Mouse (Mus musculus) megakaryocyte, embryonic 14.5 days (primary cell): ENCODE measurements around the gene Hsf5. TPM values are rescaled to one million over a fixed set of nuclear protein-coding genes. Genes with fewer than 3 reads are reported as not detected.

ENCODE experiments used
- H3K27me3 ChIP-seq: replicated peaks from 2 replicates; pipeline ENCODE3; 2012; ENCODE audit warnings: inconsistent platforms
- H3K36me3 ChIP-seq: replicated peaks from 2 replicates; pipeline ENCODE3; 2012; ENCODE audit warnings: low read length, inconsistent platforms, mixed read lengths
- H3K4me1 ChIP-seq: 2 replicates; pipeline ENCODE4 v1.6.1; 2012; ENCODE audit warnings: inconsistent platforms
- H3K4me3 ChIP-seq: replicated peaks from 2 replicates; pipeline ENCODE3; 2012; ENCODE audit warnings: moderate library complexity, mild to moderate bottlenecking, inconsistent platforms
- H3K9me3 ChIP-seq: 2 replicates; pipeline ENCODE4 v1.6.1; 2012; ENCODE audit warnings: inconsistent platforms
- FLI1 ChIP-seq: IDR thresholded peaks from 2 replicates; pipeline ENCODE4 v1.6.1; 2012; ENCODE audit warnings: low read length, inconsistent platforms, mixed read lengths
- GATA1 ChIP-seq: IDR thresholded peaks from 3 replicates; pipeline ENCODE4 v1.6.1; 2012; ENCODE audit warnings: mixed read lengths, low read length, inconsistent platforms, borderline replicate concordance
- polyA plus RNA-seq: library from polyadenylated mRNA; stranded (reverse); fragments of >175 nt; gene quantifications from 2 replicates; pipeline ENCODE4 v1.2.3, GENCODE M21; 2012; ENCODE audit warnings: low replicate concordance; ENCODE audit not compliant: insufficient read depth

Hsf5 gene
- polyA plus RNA-seq, 1 experiment: not detected

GRCm38 (mm10) chr11:87701877-87702620 lies 85.1 kb downstream of the Hsf5 start:
- Histone ChIP-seq H3K4me1 (peaks cover 65% of the 10 kb centered on the region), H3K9me3 (no peaks in the 10 kb centered on the region), H3K4me3 (peak overlapping the region; percentile 88), H3K27me3 (peaks cover 2% of the 10 kb centered on the region), H3K36me3 (peaks cover 28% of the 10 kb centered on the region)
- TF ChIP-seq FLI1 (no peak), GATA1 (peak; percentile 45; the same call in 1 of the 3 replicates)

- Histone ChIP-seq H3K9me3 (no peaks in the 10 kb centered on the region), H3K4me3 (peak overlapping the region; percentile 18), H3K4me1 (peaks cover 80% of the 10 kb centered on the region), H3K36me3 (peaks cover 28% of the 10 kb centered on the region), H3K27me3 (no peaks in the 10 kb centered on the region)
- TF ChIP-seq GATA1 (no peak), FLI1 (no peak)
These were observed 86.7 kb downstream of the Hsf5 start for GRCm38 (mm10) chr11:87703654-87704053.

GRCm38 (mm10) chr11:87704289-87704688 lies 87.3 kb downstream of the Hsf5 start:
- Histone ChIP-seq H3K27me3 (no peaks in the 10 kb centered on the region), H3K4me3 (no peak overlapping the region), H3K4me1 (peaks cover 85% of the 10 kb centered on the region), H3K36me3 (peaks cover 28% of the 10 kb centered on the region), H3K9me3 (no peaks in the 10 kb centered on the region)
- TF ChIP-seq FLI1 (no peak), GATA1 (no peak)

- H3K27me3 ChIP-seq: no peaks in the 10 kb centered on the region
- peak overlapping the region; percentile 53 for H3K4me3 ChIP-seq
- TF ChIP-seq FLI1: no peak
- no peak for TF ChIP-seq GATA1
- H3K36me3 ChIP-seq: peaks cover 28% of the 10 kb centered on the region
- H3K4me1 ChIP-seq: peaks cover 85% of the 10 kb centered on the region
- H3K9me3 ChIP-seq: no peaks in the 10 kb centered on the region
These were observed 90.6 kb downstream of the Hsf5 start for GRCm38 (mm10) chr11:87707570-87707969.

GRCm38 (mm10) chr11:87708979-87709378 lies 92.0 kb downstream of the Hsf5 start:
- TF ChIP-seq FLI1: no peak
- TF ChIP-seq GATA1: no peak
- H3K9me3 ChIP-seq: no peaks in the 10 kb centered on the region
- H3K4me3 ChIP-seq: no peak overlapping the region
- H3K4me1 ChIP-seq: peaks cover 79% of the 10 kb centered on the region
- H3K27me3 ChIP-seq: no peaks in the 10 kb centered on the region
- peaks cover 22% of the 10 kb centered on the region for H3K36me3 ChIP-seq

Other genes starting within 250 kb of the Hsf5 start
- 0.22 TPM in 1 of 2 replicates, not detected in the other for gene Rad51c, start 212.2 kb upstream of the Hsf5 start, polyA plus RNA-seq
- not detected in 2 replicates for gene Tex14, start 212.1 kb upstream of the Hsf5 start, polyA plus RNA-seq
- gene Gm11492, start 50.5 kb upstream of the Hsf5 start, polyA plus RNA-seq: not detected in 2 replicates
- gene Sept4, start 48.3 kb upstream of the Hsf5 start, polyA plus RNA-seq: not detected in 2 replicates
- gene Mtmr4, start 25.0 kb upstream of the Hsf5 start, polyA plus RNA-seq: 4.6 and 7.0 TPM in 2 replicates
- gene Rnf43, start 45.6 kb downstream of the Hsf5 start, polyA plus RNA-seq: 1.0 and 2.7 TPM in 2 replicates
- gene Supt4a, start 120.4 kb downstream of the Hsf5 start, polyA plus RNA-seq: 5.6 and 15.5 TPM in 2 replicates
- gene Tspoap1, start 143.4 kb downstream of the Hsf5 start, polyA plus RNA-seq: 12.9 and 13.9 TPM in 2 replicates
- gene Mpo, start 176.4 kb downstream of the Hsf5 start, polyA plus RNA-seq: 30.8 and 297 TPM in 2 replicates
- gene Lpo, start 211.1 kb downstream of the Hsf5 start, polyA plus RNA-seq: not detected in 2 replicates
- gene Mks1, start 236.1 kb downstream of the Hsf5 start, polyA plus RNA-seq: 3.8 TPM in 1 of 2 replicates, not detected in the other